Mouse (Mus musculus) intestine, postnatal 0 days (tissue): Measurements from ENCODE around the gene Slc2a10. TPM values are rescaled to one million over a fixed set of nuclear protein-coding genes. Genes with fewer than 3 reads are reported as not detected.
"Not testable (repeated sequence)": the region's sequence is repeated elsewhere in the genome, so short reads cannot be mapped to it uniquely, and the experiment has no call there.

Source experiments
- ATAC-seq: fragments of 200-750 bp; cut with Nextera tagmentation; 2 replicates; pipeline ENCODE4 v1.8.0; 2017; ENCODE audit warnings: mild to moderate bottlenecking, moderate TSS enrichment, moderate library complexity
- H3K27ac ChIP-seq: fragments of 300-500 bp; sonication (generic); 2 replicates; pipeline ENCODE4 v1.5.1; 2014; ENCODE audit warnings: mild to moderate bottlenecking, low read depth, low read length, moderate library complexity
- H3K27me3 ChIP-seq: fragments of 300-500 bp; sonication (generic); replicated peaks from 2 replicates; pipeline ENCODE4 v1.6.1; 2014; ENCODE audit warnings: low read length, mixed read lengths; ENCODE audit not compliant: control insufficient read depth, insufficient read depth
- H3K36me3 ChIP-seq: fragments of 300-500 bp; sonication (generic); 2 replicates; pipeline ENCODE4 v1.6.1; 2014; ENCODE audit warnings: mild to moderate bottlenecking, moderate library complexity; ENCODE audit not compliant: control insufficient read depth, insufficient read depth
- H3K4me1 ChIP-seq: fragments of 300-500 bp; sonication (generic); replicated peaks from 2 replicates; pipeline ENCODE4 v1.6.1; 2014; ENCODE audit warnings: antibody characterized with exemption, low read length, mixed read lengths; ENCODE audit not compliant: control insufficient read depth, insufficient read depth
- H3K4me2 ChIP-seq: fragments of 300-500 bp; sonication (generic); replicated peaks from 2 replicates; pipeline ENCODE4 v1.6.1; 2014; ENCODE audit warnings: low read depth, mild to moderate bottlenecking, moderate library complexity
- H3K4me3 ChIP-seq: fragments of 300-500 bp; sonication (generic); 2 replicates; pipeline ENCODE4 v1.5.1; 2014; ENCODE audit warnings: low read depth, low read length
- H3K9ac ChIP-seq: fragments of 300-500 bp; sonication (generic); 2 replicates; pipeline ENCODE4 v1.6.1; 2014; ENCODE audit warnings: mild to moderate bottlenecking, low read depth, low read length
- H3K9me3 ChIP-seq: fragments of 300-500 bp; sonication (generic); 2 replicates; pipeline ENCODE4 v1.6.1; 2016; ENCODE audit warnings: mixed run types; ENCODE audit not compliant: control insufficient read depth
- CTCF ChIP-seq: sonication (generic); IDR thresholded peaks from 2 replicates; pipeline ENCODE4 v1.5.1; 2016; ENCODE audit warnings: low read depth, mild to moderate bottlenecking, control low read depth, antibody characterized with exemption, moderate library complexity
- WGBS: fragments of 180-500 bp; shearing (Covaris S2); extraction: QIAGEN DNeasy Blood & Tissue Kit; methylation state at CpG from one replicate; pipeline ENCODE4 v1.1.7; 2014; 5-methylcytosine and 5-hydroxymethylcytosine counted together
- polyA plus RNA-seq: library from polyadenylated mRNA; unstranded; fragments of >200 nt; fragmentation: Nextera tagmentation; extraction: Ambion mirVana; gene quantifications from 2 replicates; pipeline ENCODE4 v1.2.1, GENCODE M21; 2015

Slc2a10 gene
- polyA plus RNA-seq, 1 experiment from 2014 or later: 1.6 TPM

- WGBS: 38% methylated on average over 2 of the region's 2 CpGs
- 0 out of 2 replicates have a peak, but pooled peaks have one; percentile 23 for ATAC-seq
- no peak overlapping the region for H3K27ac ChIP-seq
Observed at GRCm38 (mm10) chr2:165497706-165498275, 5.8 kb upstream of the Slc2a10 start.

GRCm38 (mm10) chr2:165498816-165499215, 4.8 kb upstream of the Slc2a10 start:
- 0 out of 2 replicates have a peak, but pooled peaks cover under 1% of the 10 kb centered on the region for H3K4me1 ChIP-seq
- no peaks in the 10 kb centered on the region for H3K9me3 ChIP-seq
- H3K4me3 ChIP-seq: no peak overlapping the region
- no peak overlapping the region for H3K4me2 ChIP-seq
- TF ChIP-seq CTCF: no peak
- no peaks in the 10 kb centered on the region for H3K27me3 ChIP-seq
- no peak overlapping the region for H3K27ac ChIP-seq
- 53% methylated on average over 6 of the region's 6 CpGs for WGBS
- ATAC-seq: no peak
- no peak overlapping the region for H3K9ac ChIP-seq
- no peaks in the 10 kb centered on the region for H3K36me3 ChIP-seq

More at GRCm38 (mm10) chr2:165497706-165498275, 5.8 kb upstream of the Slc2a10 start:
- no peak overlapping the region for H3K4me3 ChIP-seq
- H3K4me2 ChIP-seq: no peak overlapping the region
- H3K4me1 ChIP-seq: 0 out of 2 replicates have a peak, but pooled peaks cover 4% of the 10 kb centered on the region
- H3K36me3 ChIP-seq: no peaks in the 10 kb centered on the region
- no peak for TF ChIP-seq CTCF
- no peak overlapping the region for H3K9ac ChIP-seq
- no peaks in the 10 kb centered on the region for H3K9me3 ChIP-seq
- H3K27me3 ChIP-seq: no peaks in the 10 kb centered on the region

GRCm38 (mm10) chr2:165509686-165510085, 6.1 kb downstream of the Slc2a10 start:
- Histone ChIP-seq H3K27ac (no peak overlapping the region), H3K36me3 (no peaks in the 10 kb centered on the region), H3K4me2 (no peak overlapping the region), H3K27me3 (no peaks in the 10 kb centered on the region), H3K9ac (no peak overlapping the region), H3K4me1 (no peaks in the 10 kb centered on the region), H3K9me3 (no peaks in the 10 kb centered on the region), H3K4me3 (no peak overlapping the region)
- whole genome bisulfite sequencing: 56% methylated on average over 9 of the region's 9 CpGs
- ATAC-seq: no peak
- TF ChIP-seq CTCF: no peak

- no peaks in the 10 kb centered on the region for H3K36me3 ChIP-seq
- H3K9ac ChIP-seq: no peak overlapping the region
- H3K27me3 ChIP-seq: no peaks in the 10 kb centered on the region
- H3K4me3 ChIP-seq: no peak overlapping the region
- no peak for TF ChIP-seq CTCF
- no peak overlapping the region for H3K4me2 ChIP-seq
- H3K9me3 ChIP-seq: no peaks in the 10 kb centered on the region
- 62% methylated on average over 5 of the region's 5 CpGs for WGBS
- no peak for ATAC-seq
- H3K4me1 ChIP-seq: no peaks in the 10 kb centered on the region
- no peak overlapping the region for H3K27ac ChIP-seq
Observed at GRCm38 (mm10) chr2:165510466-165510865, 6.9 kb downstream of the Slc2a10 start.

- H3K27ac ChIP-seq, H3K27me3 ChIP-seq, ATAC-seq, H3K36me3 ChIP-seq, H3K4me1 ChIP-seq, H3K4me2 ChIP-seq, H3K9me3 ChIP-seq, H3K9ac ChIP-seq, H3K4me3 ChIP-seq: not testable (repeated sequence)
- WGBS: 74% methylated on average over 2 of the region's 2 CpGs
Observed at GRCm38 (mm10) chr2:165510914-165511458, 7.4 kb downstream of the Slc2a10 start.

GRCm38 (mm10) chr2:165511530-165511929, 7.9 kb downstream of the Slc2a10 start:
- H3K4me1 ChIP-seq, ATAC-seq, H3K27ac ChIP-seq, H3K9me3 ChIP-seq, H3K27me3 ChIP-seq, H3K4me3 ChIP-seq, H3K36me3 ChIP-seq, H3K9ac ChIP-seq, H3K4me2 ChIP-seq: not testable (repeated sequence)
- WGBS: 78% methylated on average over 4 of the region's 4 CpGs

GRCm38 (mm10) chr2:165512426-165512825, 8.8 kb downstream of the Slc2a10 start:
- H3K4me2 ChIP-seq: no peak overlapping the region
- ATAC-seq: no peak
- H3K27me3 ChIP-seq: no peaks in the 10 kb centered on the region

More at GRCm38 (mm10) chr2:165512426-165512825, 8.8 kb downstream of the Slc2a10 start:
- Histone ChIP-seq H3K9ac (no peak overlapping the region), H3K27ac (no peak overlapping the region), H3K9me3 (no peaks in the 10 kb centered on the region), H3K4me3 (no peak overlapping the region), H3K4me1 (no peaks in the 10 kb centered on the region), H3K36me3 (no peaks in the 10 kb centered on the region)
- no peak for TF ChIP-seq CTCF
- WGBS: 23% methylated on average over 7 of the region's 7 CpGs
